Mouse (Mus musculus) ES-Bruce4 (cell line): ENCODE measurements around the gene Txndc5. TPM values are rescaled to one million over a fixed set of nuclear protein-coding genes. Genes with fewer than 3 reads are reported as not detected.
A peak's percentile ranks its signal among the peaks of the same experiment; 100 is the strongest.

ENCODE experiments used
- H3K27ac ChIP-seq: 2 replicates; pipeline ENCODE4 v1.5.1; 2012; ENCODE audit warnings: low read length, inconsistent platforms; ENCODE audit not compliant: insufficient read depth
- H3K27me3 ChIP-seq: 2 replicates; pipeline ENCODE4 v1.6.1; 2012; ENCODE audit warnings: mild to moderate bottlenecking, low read length, inconsistent platforms; ENCODE audit not compliant: control insufficient read depth, poor library complexity, insufficient read depth, severe bottlenecking
- H3K36me3 ChIP-seq: 2 replicates; pipeline ENCODE4 v1.6.1; 2012; ENCODE audit warnings: inconsistent platforms, mild to moderate bottlenecking, low read length, moderate library complexity; ENCODE audit not compliant: control insufficient read depth, poor library complexity, insufficient read depth, severe bottlenecking
- H3K4me1 ChIP-seq: one replicate; pipeline ENCODE4 v1.8.1; 2011; ENCODE audit warnings: low read length; ENCODE audit not compliant: control insufficient read depth, insufficient read depth
- H3K4me3 ChIP-seq: 2 replicates; pipeline ENCODE4 v1.5.1; 2011; ENCODE audit warnings: low read depth, mild to moderate bottlenecking, low read length
- H3K9ac ChIP-seq: 2 replicates; pipeline ENCODE4 v1.6.1; 2012; ENCODE audit warnings: low read depth, mild to moderate bottlenecking, inconsistent platforms; ENCODE audit not compliant: poor library complexity, severe bottlenecking
- H3K9me3 ChIP-seq: replicated peaks from 2 replicates; pipeline ENCODE4 v1.6.1; 2012; ENCODE audit warnings: mild to moderate bottlenecking, low read length, inconsistent platforms; ENCODE audit not compliant: control insufficient read depth, poor library complexity, insufficient read depth, severe bottlenecking
- CTCF ChIP-seq: IDR thresholded peaks from one replicate; pipeline ENCODE4 v1.8.1; 2011; ENCODE audit warnings: low read depth, low read length
- EP300 ChIP-seq: IDR thresholded peaks from 2 replicates; pipeline ENCODE4 v1.6.1; 2011; ENCODE audit warnings: low read depth, low read length; ENCODE audit not compliant: insufficient read depth
- POLR2A ChIP-seq: IDR thresholded peaks from one replicate; pipeline ENCODE4 v1.8.1; 2011; ENCODE audit warnings: low read length; ENCODE audit not compliant: insufficient read depth
- polyA plus RNA-seq: library from polyadenylated mRNA; stranded (reverse); fragments of >200 nt; gene quantifications from 2 replicates; pipeline ENCODE4 v1.2.4, GENCODE M21; 2011; ENCODE audit warnings: low read depth; ENCODE audit not compliant: missing spikeins, insufficient read depth, insufficient read length

Txndc5 gene
- polyA plus RNA-seq, 1 experiment, result 109 TPM

GRCm38 (mm10) chr13:38548681-38549080, 20.1 kb upstream of the Txndc5 start:
- no peak overlapping the region for H3K27ac ChIP-seq
- TF ChIP-seq CTCF, result peak; percentile 51
- TF ChIP-seq POLR2A, result no peak
- TF ChIP-seq EP300, result no peak
- H3K4me3 ChIP-seq, result no peak overlapping the region
- no peak overlapping the region for H3K9ac ChIP-seq
- H3K9me3 ChIP-seq, result no peaks in the 10 kb centered on the region
- no peaks in the 10 kb centered on the region for H3K36me3 ChIP-seq
- 0 out of 2 replicates have a peak, but pooled peaks cover 1% of the 10 kb centered on the region for H3K27me3 ChIP-seq
- peaks cover 1% of the 10 kb centered on the region for H3K4me1 ChIP-seq

GRCm38 (mm10) chr13:38547717-38548116, 19.1 kb upstream of the Txndc5 start:
- Histone ChIP-seq H3K36me3 (no peaks in the 10 kb centered on the region), H3K27ac (no peak overlapping the region), H3K27me3 (0 out of 2 replicates have a peak, but pooled peaks cover 1% of the 10 kb centered on the region), H3K4me3 (no peak overlapping the region), H3K9me3 (no peaks in the 10 kb centered on the region), H3K9ac (no peak overlapping the region), H3K4me1 (peaks cover 1% of the 10 kb centered on the region)
- no peak for TF ChIP-seq POLR2A
- no peak for TF ChIP-seq EP300
- no peak for TF ChIP-seq CTCF

- Histone ChIP-seq H3K27ac (no peak overlapping the region), H3K27me3 (0 out of 2 replicates have a peak, but pooled peaks cover 1% of the 10 kb centered on the region), H3K9me3 (no peaks in the 10 kb centered on the region), H3K36me3 (no peaks in the 10 kb centered on the region), H3K4me1 (peaks cover 1% of the 10 kb centered on the region), H3K9ac (no peak overlapping the region), H3K4me3 (no peak overlapping the region)
- TF ChIP-seq EP300, result no peak
- no peak for TF ChIP-seq CTCF
- TF ChIP-seq POLR2A, result no peak
Measured at GRCm38 (mm10) chr13:38546754-38547153, 18.1 kb upstream of the Txndc5 start.

GRCm38 (mm10) chr13:38545460-38545859, 16.8 kb upstream of the Txndc5 start:
- no peak overlapping the region for H3K4me3 ChIP-seq
- no peak overlapping the region for H3K27ac ChIP-seq
- peaks cover 1% of the 10 kb centered on the region for H3K4me1 ChIP-seq
- H3K36me3 ChIP-seq, result no peaks in the 10 kb centered on the region
- H3K27me3 ChIP-seq, result 0 out of 2 replicates have a peak, but pooled peaks cover 1% of the 10 kb centered on the region
- H3K9me3 ChIP-seq, result no peaks in the 10 kb centered on the region
- no peak overlapping the region for H3K9ac ChIP-seq
- TF ChIP-seq POLR2A (no peak), EP300 (no peak), CTCF (no peak)

- no peak overlapping the region for H3K9ac ChIP-seq
- TF ChIP-seq POLR2A, result no peak
- no peak for TF ChIP-seq EP300
- TF ChIP-seq CTCF, result no peak
- H3K9me3 ChIP-seq, result no peaks in the 10 kb centered on the region
- no peak overlapping the region for H3K27ac ChIP-seq
- no peak overlapping the region for H3K4me3 ChIP-seq
- H3K27me3 ChIP-seq, result 0 out of 2 replicates have a peak, but pooled peaks cover 1% of the 10 kb centered on the region
- no peaks in the 10 kb centered on the region for H3K36me3 ChIP-seq
- H3K4me1 ChIP-seq, result peaks cover 1% of the 10 kb centered on the region
Measured at GRCm38 (mm10) chr13:38544769-38545445, 16.3 kb upstream of the Txndc5 start.

GRCm38 (mm10) chr13:38543455-38544125, 15.0 kb upstream of the Txndc5 start:
- H3K9ac ChIP-seq, result no peak overlapping the region
- no peak overlapping the region for H3K4me3 ChIP-seq
- H3K27me3 ChIP-seq, result 0 out of 2 replicates have a peak, but pooled peaks cover 1% of the 10 kb centered on the region
- no peak for TF ChIP-seq EP300
- TF ChIP-seq POLR2A, result no peak
- TF ChIP-seq CTCF, result no peak
- no peaks in the 10 kb centered on the region for H3K36me3 ChIP-seq
- H3K27ac ChIP-seq, result no peak overlapping the region
- H3K9me3 ChIP-seq, result no peaks in the 10 kb centered on the region
- peaks cover 1% of the 10 kb centered on the region for H3K4me1 ChIP-seq
